ENCODE assay signal across 13 mouse cellular contexts in genomic region chr5:21948736-21949506, GRCm38 (mm10).
DNase-seq lines count a peak whose midpoint lies in the region; ATAC-seq lines count a peak whose summit lies in the region.
"Had no signal": no experiment of that assay in that cellular context is flagged by ENCODE, and none has a peak within 500 bp of the region (broad histone marks: within the 10 kb centered on the region; RNA-seq: fewer than 3 reads in every experiment).

No protein-coding gene starts in this region.

- H3K4me3 ChIP-seq in limb, embryonic 11.5 days (ENCODE audit: low read depth, low read length) = no peak overlapping the region
- H3K4me3 ChIP-seq in limb, embryonic 10.5 days = no peak overlapping the region
- H3K4me3 ChIP-seq in hindbrain, embryonic 16.5 days (ENCODE audit: low read length) = no peak overlapping the region
- H3K4me3 ChIP-seq: erythroblast, embryonic 14.5 days had no signal

- no peak overlapping the region for H3K27ac ChIP-seq in limb, embryonic 11.5 days (replicated peaks; ENCODE audit: low read depth, low read length)
- H3K27ac ChIP-seq in limb, embryonic 10.5 days = no peak overlapping the region
- H3K27ac ChIP-seq in hindbrain, embryonic 16.5 days (ENCODE audit: low read depth, low read length) = no peak overlapping the region
- H3K27ac ChIP-seq: liver, embryonic 14.5 days; macrophage had no signal

- H3K9ac ChIP-seq in limb, embryonic 11.5 days (ENCODE audit: low read length) = no peak overlapping the region
- no peak overlapping the region for H3K9ac ChIP-seq in hindbrain, embryonic 16.5 days (ENCODE audit: low read depth, low read length)
- H3K9ac ChIP-seq: liver, embryonic 14.5 days had no signal

- peak; percentile 15 for DNase-seq in limb, embryonic 11.5 days (ENCODE audit: low spot score)
- DNase-seq in limb, embryonic 10.5 days (ENCODE audit: low spot score) = no peak
- peak; percentile 60 for DNase-seq in cerebellum, adult 11 months
- DNase-seq in cerebellum, adult 9-10 months = peak; percentile 74
- DNase-seq in frontal cortex, postnatal 36 days (ENCODE audit: low spot score in 2 of 2) = no peak
- DNase-seq: adrenal gland, postnatal 10 days; heart, postnatal 4 days; kidney, adult 9 months had no signal

- no peaks in the 10 kb centered on the region for H3K36me3 ChIP-seq in limb, embryonic 11.5 days (ENCODE audit: control insufficient read depth, insufficient read depth, low read length)
- H3K36me3 ChIP-seq in limb, embryonic 10.5 days = no peaks in the 10 kb centered on the region
- H3K36me3 ChIP-seq in hindbrain, embryonic 16.5 days (ENCODE audit: control insufficient read depth, insufficient read depth, low read length) = no peaks in the 10 kb centered on the region

- H3K4me1 ChIP-seq in limb, embryonic 11.5 days (ENCODE audit: control insufficient read depth, insufficient read depth, low read length) = no peaks in the 10 kb centered on the region
- no peaks in the 10 kb centered on the region for H3K4me1 ChIP-seq in limb, embryonic 10.5 days
- H3K4me1 ChIP-seq in hindbrain, embryonic 16.5 days (ENCODE audit: control insufficient read depth, insufficient read depth, low read depth, low read length) = no peaks in the 10 kb centered on the region; the same call in 1 of the 2 replicates

- H3K9me3 ChIP-seq in limb, embryonic 11.5 days (ENCODE audit: control insufficient read depth, low read length) = no peaks in the 10 kb centered on the region
- no peaks in the 10 kb centered on the region for H3K9me3 ChIP-seq in limb, embryonic 10.5 days (replicated peaks)
- no peaks in the 10 kb centered on the region for H3K9me3 ChIP-seq in hindbrain, embryonic 16.5 days (ENCODE audit: control insufficient read depth, low read length)

- H3K4me2 ChIP-seq in limb, embryonic 11.5 days (ENCODE audit: low read depth, severe bottlenecking) = no peak overlapping the region
- no peak overlapping the region for H3K4me2 ChIP-seq in hindbrain, embryonic 16.5 days (ENCODE audit: low read length)

- 85% methylated on average over 11 of the region's 11 CpGs for WGBS in limb, embryonic 11.5 days
- WGBS in limb, embryonic 10.5 days = 89% methylated on average over 11 of the region's 11 CpGs
- WGBS in hindbrain, embryonic 16.5 days = 57% methylated on average over 11 of the region's 11 CpGs

- no peaks in the 10 kb centered on the region for H3K27me3 ChIP-seq in limb, embryonic 11.5 days (ENCODE audit: control insufficient read depth, insufficient read depth, low read length)
- H3K27me3 ChIP-seq in limb, embryonic 10.5 days (ENCODE audit: low read depth, poor library complexity, severe bottlenecking) = no peaks in the 10 kb centered on the region
- no peaks in the 10 kb centered on the region for H3K27me3 ChIP-seq in hindbrain, embryonic 16.5 days (replicated peaks; ENCODE audit: control insufficient read depth, insufficient read depth, low read length)

- ATAC-seq in limb, embryonic 11.5 days (ENCODE audit: insufficient number of reproducible peaks, low FRiP score, low TSS enrichment, low read depth) = no peak
- ATAC-seq in hindbrain, embryonic 16.5 days = peak; percentile 93
- ATAC-seq in erythroid progenitor cell, adult 5-6 weeks (replicated peaks; ENCODE audit: low FRiP score, poor library complexity, severe bottlenecking) = no peak

Comparison
In these comparisons a context has a peak if more than half of its experiments do, and no peak if none do; other contexts are left out.
1. DNase-seq: peak in limb, embryonic 11.5 days (single experiment), cerebellum, adult 11 months (single experiment) and cerebellum, adult 9-10 months (single experiment); none in limb, embryonic 10.5 days (single experiment) and frontal cortex, postnatal 36 days (0 of 2).